Mouse (Mus musculus) ES-E14 (cell line): ENCODE results near the gene Ckap2l. TPM values are rescaled to one million over a fixed set of nuclear protein-coding genes. Genes with fewer than 3 reads are reported as not detected.

Experiments
- DNase-seq: peaks from one replicate; pipeline ENCODE4 v3.0.0-alpha.2; 2013; ENCODE audit warnings: low read depth, low spot score
- H3K27ac ChIP-seq: 2 replicates; pipeline ENCODE4 v1.5.1; 2012; ENCODE audit warnings: low read depth, mild to moderate bottlenecking, low read length, moderate library complexity, mixed read lengths; ENCODE audit not compliant: poor library complexity, insufficient read depth, severe bottlenecking
- H3K36me3 ChIP-seq: 2 replicates; pipeline ENCODE4 v1.6.1; 2012; ENCODE audit warnings: mild to moderate bottlenecking, low read length, moderate library complexity, mixed read lengths; ENCODE audit not compliant: control insufficient read depth, poor library complexity, insufficient read depth, severe bottlenecking
- H3K4me1 ChIP-seq, 2 experiments: fragments of 150-350 bp in 1 of 2; sonication (generic) in 1 of 2; 2 replicates each; pipeline ENCODE4 v1.6.1; 2012; ENCODE audit warnings: low read length in 2 of 2, mild to moderate bottlenecking in 1 of 2, mixed read lengths in 1 of 2; ENCODE audit not compliant: control insufficient read depth in 2 of 2, insufficient read depth in 2 of 2, poor library complexity in 1 of 2
- H3K4me3 ChIP-seq, 2 experiments: fragments of 150-350 bp in 1 of 2; sonication (generic) in 1 of 2; 2 replicates each; pipeline ENCODE4 v1.5.1; 2012; ENCODE audit warnings: low read length in 2 of 2, low read depth in 1 of 2, mild to moderate bottlenecking in 1 of 2, mixed read lengths in 1 of 2; ENCODE audit not compliant: insufficient read depth in 1 of 2, poor library complexity in 1 of 2, severe bottlenecking in 1 of 2
- H3K9ac ChIP-seq: 2 replicates; pipeline ENCODE4 v1.6.1; 2012; ENCODE audit warnings: low read depth, mild to moderate bottlenecking, low read length, mixed read lengths; ENCODE audit not compliant: poor library complexity, insufficient read depth, severe bottlenecking
- H3K9me3 ChIP-seq: fragments of 150-350 bp; sonication (generic); 2 replicates; pipeline ENCODE4 v1.6.1; 2012; ENCODE audit warnings: low read depth, mild to moderate bottlenecking, low read length; ENCODE audit not compliant: control insufficient read depth, insufficient read depth
- CHD2 ChIP-seq: IDR thresholded peaks from 2 replicates; pipeline ENCODE4 v1.6.1; 2014; ENCODE audit warnings: mild to moderate bottlenecking, low read depth, low read length, inconsistent platforms
- HCFC1 ChIP-seq: IDR thresholded peaks from 2 replicates; pipeline ENCODE4 v1.6.1; 2012; ENCODE audit warnings: low read length, inconsistent platforms, borderline replicate concordance; ENCODE audit not compliant: insufficient read depth
- MAFK ChIP-seq: IDR thresholded peaks from 2 replicates; pipeline ENCODE4 v1.6.1; 2014; ENCODE audit warnings: mild to moderate bottlenecking, low read depth, low read length, inconsistent platforms; ENCODE audit not compliant: insufficient read depth
- ZC3H11A ChIP-seq: IDR thresholded peaks from 2 replicates; pipeline ENCODE4 v1.6.1; 2012; ENCODE audit warnings: low read depth, mild to moderate bottlenecking, inconsistent platforms, low read length, borderline replicate concordance
- ZNF384 ChIP-seq: IDR thresholded peaks from 2 replicates; pipeline ENCODE4 v1.6.1; 2012; ENCODE audit warnings: low read depth, low read length, inconsistent platforms
- in situ Hi-C, 2 experiments: fragments of 600-800 bp; cut with MboI; formaldehyde crosslinking; loops; one replicate each; pipeline ENCODE4 v1.15.1; 2025; ENCODE audit warnings: low sequenced_read_pairs in 2 of 2, inconsistent platforms in 1 of 2; ENCODE audit not compliant: unreplicated experiment in 2 of 2
- total RNA-seq: library from RNA; depleted of rRNA; stranded (reverse); fragments of 300-350 nt; gene quantifications from 2 replicates; pipeline ENCODE4 v1.2.3, GENCODE M21; 2012; rRNA removed

The Ckap2l gene
- total RNA-seq = 14.7 and 15.8 TPM in 2 replicates

DNA sequence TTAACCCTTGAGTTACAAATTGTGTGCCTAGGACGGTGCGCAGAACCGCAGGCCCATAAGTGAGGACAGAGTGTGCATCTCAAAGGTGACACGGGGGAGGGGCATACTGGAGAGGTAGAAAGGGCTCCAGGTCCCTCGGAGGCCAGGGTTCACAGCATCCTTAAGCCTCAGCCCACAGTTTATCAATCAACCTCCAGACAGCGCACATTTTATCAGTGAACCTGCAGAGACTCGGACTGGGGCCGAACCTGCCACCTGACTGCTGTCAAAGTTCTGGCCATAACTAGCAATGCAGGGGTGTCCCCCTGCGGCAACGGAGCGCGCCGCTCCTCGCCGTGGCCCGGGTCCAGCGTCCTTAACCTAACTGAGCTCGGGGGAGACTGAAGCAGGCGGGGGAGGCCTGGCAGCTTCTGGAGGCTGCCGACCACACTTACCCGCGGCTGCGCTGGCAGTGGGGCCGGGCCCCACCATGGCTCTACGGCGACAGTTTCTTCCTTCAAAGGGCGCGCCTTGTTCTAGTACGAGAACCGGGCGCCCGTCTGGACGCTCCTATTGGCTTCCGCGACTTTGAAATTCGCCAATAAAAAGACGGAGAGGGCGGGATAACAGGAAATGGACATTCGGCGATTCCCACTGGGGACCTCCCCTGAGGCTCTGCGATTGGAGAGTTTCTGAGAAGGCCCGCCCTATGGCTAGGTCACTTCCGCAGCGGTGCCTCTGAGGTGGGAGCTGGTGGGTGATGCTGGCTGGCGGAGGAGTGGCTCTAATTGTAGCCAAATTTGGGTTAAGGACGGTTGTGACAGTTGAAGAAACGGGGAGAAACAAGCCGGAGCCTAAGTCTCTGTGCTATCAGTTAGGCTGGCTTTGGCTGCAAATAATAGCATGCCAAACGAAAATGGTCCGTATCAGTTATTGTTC is at the start of gene Ckap2l:
Gene Ckap2l (minus strand): TSS at position 542 of the 918 bp plus-strand sequence.
- peak; percentile 95 for DNase-seq

DNA sequence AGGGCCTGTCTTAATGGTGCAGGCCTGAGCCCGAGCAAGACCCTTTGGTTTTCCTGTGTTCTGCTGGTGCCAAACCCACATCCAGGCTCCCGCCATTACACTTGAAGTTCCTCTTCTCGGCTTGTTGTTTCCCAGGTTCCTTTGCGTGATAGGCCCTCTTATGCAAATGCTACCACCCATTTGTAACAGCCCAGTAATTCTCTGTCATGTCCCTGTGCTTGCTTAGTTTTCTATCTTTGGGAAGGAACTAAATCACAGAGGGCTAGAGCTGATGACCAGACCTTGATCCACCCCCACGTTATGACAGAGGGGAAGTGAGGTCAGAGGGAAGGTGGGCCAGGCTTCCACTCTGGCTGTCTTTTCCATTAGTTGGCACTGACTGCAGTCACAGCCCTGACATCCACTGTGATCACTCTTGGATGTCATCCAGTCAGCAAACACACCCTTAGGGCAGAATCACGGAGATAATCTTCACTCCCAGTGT is 41.2 kb upstream of the Ckap2l start:
- DNase-seq = no peak
- no peaks in the 10 kb centered on the region for H3K9me3 ChIP-seq
- H3K4me3 ChIP-seq = no peak overlapping the region
- no peaks in the 10 kb centered on the region for H3K36me3 ChIP-seq
- H3K4me1 ChIP-seq = 0 out of 4 replicates have a peak, but pooled peaks cover 1 to 2% of the 10 kb centered on the region in 2 experiments
- in situ Hi-C loops = no loop called here
- H3K9ac ChIP-seq = no peak overlapping the region
- TF ChIP-seq CHD2 (no peak), ZNF384 (no peak), ZC3H11A (no peak), MAFK (no peak), HCFC1 (no peak)
- no peak overlapping the region for H3K27ac ChIP-seq

More for the DNA sequence above, at the start of gene Ckap2l:
- Histone ChIP-seq H3K9me3 (no peaks in the 10 kb centered on the region), H3K27ac (no peak within 1 kb of the TSS), H3K4me1 (peaks cover 0 to 4% of the 10 kb centered on the region in 2 experiments; a peak in 1 of 4 replicates), H3K4me3 (peak within 1 kb of the TSS; percentile 77 to 84), H3K9ac (peak within 1 kb of the TSS; percentile 87), H3K36me3 (peaks cover 7% of the 10 kb centered on the region; the same call in 1 of the 2 replicates)
- in situ Hi-C loops = no loop called here
- TF ChIP-seq CHD2 (peak; percentile 73; the same call in 1 of the 2 replicates), ZC3H11A (no peak)

DNA sequence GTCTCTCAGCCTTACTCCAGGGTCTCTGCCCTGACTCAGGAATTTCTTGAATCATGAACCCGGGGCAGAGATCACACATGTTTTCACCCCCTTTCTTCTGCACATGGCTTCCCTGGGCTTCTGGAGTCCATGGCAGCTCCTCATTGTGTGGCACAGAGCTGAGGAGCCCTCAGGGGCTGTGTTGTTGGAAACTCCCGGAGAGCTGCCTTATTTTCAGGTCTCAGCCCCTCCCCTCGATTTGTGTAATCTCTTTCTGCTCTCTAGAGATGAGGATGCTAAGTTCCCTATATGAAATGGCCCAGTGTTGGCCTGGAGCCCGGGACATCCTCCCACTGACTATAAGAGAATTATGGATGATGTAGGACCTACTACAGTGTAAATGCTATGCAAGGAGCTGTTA is 36.5 kb upstream of the Ckap2l start:
- in situ Hi-C loops = no loop called here
- TF ChIP-seq ZC3H11A (no peak), ZNF384 (no peak), CHD2 (no peak), HCFC1 (no peak), MAFK (no peak)
- Histone ChIP-seq H3K4me3 (no peak overlapping the region), H3K9me3 (no peaks in the 10 kb centered on the region), H3K4me1 (0 out of 4 replicates have a peak, but pooled peaks cover 1 to 2% of the 10 kb centered on the region in 2 experiments), H3K9ac (no peak overlapping the region), H3K27ac (no peak overlapping the region), H3K36me3 (no peaks in the 10 kb centered on the region)
- no peak for DNase-seq

DNA sequence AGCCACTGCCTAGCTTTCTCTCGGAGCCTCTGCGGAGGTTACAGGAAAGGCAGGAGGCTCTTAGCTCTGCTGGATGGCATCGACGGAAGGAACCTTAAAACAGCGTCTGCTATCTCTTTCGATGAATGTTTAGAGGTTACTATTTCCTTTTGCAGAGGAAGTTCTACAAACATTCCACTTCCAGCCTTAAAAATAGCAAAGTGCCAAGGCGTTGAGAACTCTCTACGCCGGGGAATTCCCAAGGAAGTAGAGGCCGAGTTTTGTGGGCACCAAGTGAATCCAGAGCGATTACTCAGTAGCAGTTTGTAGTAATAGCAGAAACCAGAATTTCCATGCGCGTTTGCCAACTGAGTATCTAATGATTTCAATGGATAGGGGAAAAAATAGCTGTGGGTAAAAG is 33.5 kb upstream of the Ckap2l start:
- TF ChIP-seq ZC3H11A = no peak
- no peak for TF ChIP-seq ZNF384
- no peak for TF ChIP-seq HCFC1
- no peak for TF ChIP-seq CHD2
- no peak for TF ChIP-seq MAFK

More for the DNA sequence above, 33.5 kb upstream of the Ckap2l start:
- Histone ChIP-seq H3K36me3 (no peaks in the 10 kb centered on the region), H3K9ac (no peak overlapping the region), H3K4me3 (no peak overlapping the region), H3K4me1 (no peaks in the 10 kb centered on the region), H3K27ac (no peak overlapping the region), H3K9me3 (no peaks in the 10 kb centered on the region)
- in situ Hi-C loops = no loop called here
- no peak for DNase-seq
